Mouse (Mus musculus) intestine, postnatal 0 days (tissue): Measurements from ENCODE around the gene Kras. TPM values are rescaled to one million over a fixed set of nuclear protein-coding genes. Genes with fewer than 3 reads are reported as not detected.

Experiments used
- ATAC-seq: fragments of 200-750 bp; cut with Nextera tagmentation; 2 replicates; pipeline ENCODE4 v1.8.0; 2017; ENCODE audit warnings: mild to moderate bottlenecking, moderate TSS enrichment, moderate library complexity
- H3K27ac ChIP-seq: fragments of 300-500 bp; sonication (generic); 2 replicates; pipeline ENCODE4 v1.5.1; 2014; ENCODE audit warnings: mild to moderate bottlenecking, low read depth, low read length, moderate library complexity
- H3K27me3 ChIP-seq: fragments of 300-500 bp; sonication (generic); replicated peaks from 2 replicates; pipeline ENCODE4 v1.6.1; 2014; ENCODE audit warnings: low read length, mixed read lengths; ENCODE audit not compliant: control insufficient read depth, insufficient read depth
- H3K36me3 ChIP-seq: fragments of 300-500 bp; sonication (generic); 2 replicates; pipeline ENCODE4 v1.6.1; 2014; ENCODE audit warnings: mild to moderate bottlenecking, moderate library complexity; ENCODE audit not compliant: control insufficient read depth, insufficient read depth
- H3K4me1 ChIP-seq: fragments of 300-500 bp; sonication (generic); replicated peaks from 2 replicates; pipeline ENCODE4 v1.6.1; 2014; ENCODE audit warnings: antibody characterized with exemption, low read length, mixed read lengths; ENCODE audit not compliant: control insufficient read depth, insufficient read depth
- H3K4me2 ChIP-seq: fragments of 300-500 bp; sonication (generic); replicated peaks from 2 replicates; pipeline ENCODE4 v1.6.1; 2014; ENCODE audit warnings: low read depth, mild to moderate bottlenecking, moderate library complexity
- H3K4me3 ChIP-seq: fragments of 300-500 bp; sonication (generic); 2 replicates; pipeline ENCODE4 v1.5.1; 2014; ENCODE audit warnings: low read depth, low read length
- H3K9ac ChIP-seq: fragments of 300-500 bp; sonication (generic); 2 replicates; pipeline ENCODE4 v1.6.1; 2014; ENCODE audit warnings: mild to moderate bottlenecking, low read depth, low read length
- H3K9me3 ChIP-seq: fragments of 300-500 bp; sonication (generic); 2 replicates; pipeline ENCODE4 v1.6.1; 2016; ENCODE audit warnings: mixed run types; ENCODE audit not compliant: control insufficient read depth
- CTCF ChIP-seq: sonication (generic); IDR thresholded peaks from 2 replicates; pipeline ENCODE4 v1.5.1; 2016; ENCODE audit warnings: low read depth, mild to moderate bottlenecking, control low read depth, antibody characterized with exemption, moderate library complexity
- WGBS: fragments of 180-500 bp; shearing (Covaris S2); extraction: QIAGEN DNeasy Blood & Tissue Kit; methylation state at CpG from one replicate; pipeline ENCODE4 v1.1.7; 2014; 5-methylcytosine and 5-hydroxymethylcytosine counted together
- polyA plus RNA-seq: library from polyadenylated mRNA; unstranded; fragments of >200 nt; fragmentation: Nextera tagmentation; extraction: Ambion mirVana; gene quantifications from 2 replicates; pipeline ENCODE4 v1.2.1, GENCODE M21; 2015

Kras gene
- polyA plus RNA-seq, 1 experiment from 2014 or later, result 64.2 TPM

DNA sequence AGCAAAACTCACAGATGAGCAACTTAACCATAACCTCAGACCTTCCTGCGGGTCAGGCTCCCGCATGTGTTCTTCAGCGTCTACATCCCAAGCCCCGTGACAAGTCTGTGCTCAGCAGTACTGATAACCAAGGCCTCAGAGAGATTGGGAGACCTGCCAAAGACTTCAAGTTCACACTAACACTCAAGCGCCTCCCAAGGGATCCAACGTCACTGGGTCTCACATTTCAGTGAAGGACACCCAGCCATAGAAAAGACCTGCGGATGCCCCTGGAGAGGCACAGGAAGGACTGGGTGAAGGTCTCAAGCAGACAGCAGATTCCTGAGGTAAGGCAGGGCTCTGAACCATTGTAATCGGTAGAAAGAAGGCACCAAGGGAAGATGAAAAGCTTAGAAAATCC, 68.0 kb downstream of the Kras start:
- Histone ChIP-seq H3K36me3 (no peaks in the 10 kb centered on the region), H3K4me1 (no peaks in the 10 kb centered on the region), H3K9me3 (no peaks in the 10 kb centered on the region), H3K27me3 (no peaks in the 10 kb centered on the region), H3K4me2 (no peak overlapping the region), H3K4me3 (no peak overlapping the region), H3K9ac (no peak overlapping the region), H3K27ac (no peak overlapping the region)
- WGBS, result 64% methylated on average over 8 of the region's 8 CpGs
- ATAC-seq, result no peak
- no peak for TF ChIP-seq CTCF

DNA sequence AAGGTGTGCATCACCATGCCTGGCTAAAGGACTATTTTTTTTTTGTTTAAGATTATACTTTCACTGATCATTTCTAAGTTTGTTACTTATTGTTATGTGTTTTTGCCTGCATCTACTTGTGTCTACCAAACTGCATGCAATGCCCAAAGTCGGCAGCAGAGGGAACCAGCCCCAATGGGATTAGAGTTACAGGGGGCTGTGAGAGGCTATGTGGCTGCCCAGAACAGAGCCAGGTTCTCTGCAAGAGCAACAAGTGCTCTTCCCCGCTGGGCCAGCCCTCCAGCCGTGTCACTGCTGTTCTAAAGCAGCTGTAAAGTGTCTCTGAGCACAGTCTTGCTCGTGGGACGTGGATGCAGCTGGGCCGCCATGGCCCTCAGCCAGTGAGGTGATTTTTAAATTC, 70.4 kb downstream of the Kras start:
- Histone ChIP-seq H3K36me3 (no peaks in the 10 kb centered on the region), H3K4me1 (0 out of 2 replicates have a peak, but pooled peaks cover 4% of the 10 kb centered on the region), H3K27ac (no peak overlapping the region), H3K9ac (no peak overlapping the region), H3K9me3 (no peaks in the 10 kb centered on the region), H3K27me3 (no peaks in the 10 kb centered on the region), H3K4me3 (no peak overlapping the region), H3K4me2 (no peak overlapping the region)
- WGBS, result 48% methylated on average over 6 of the region's 6 CpGs
- TF ChIP-seq CTCF, result peak; percentile 82
- ATAC-seq, result no peak

DNA sequence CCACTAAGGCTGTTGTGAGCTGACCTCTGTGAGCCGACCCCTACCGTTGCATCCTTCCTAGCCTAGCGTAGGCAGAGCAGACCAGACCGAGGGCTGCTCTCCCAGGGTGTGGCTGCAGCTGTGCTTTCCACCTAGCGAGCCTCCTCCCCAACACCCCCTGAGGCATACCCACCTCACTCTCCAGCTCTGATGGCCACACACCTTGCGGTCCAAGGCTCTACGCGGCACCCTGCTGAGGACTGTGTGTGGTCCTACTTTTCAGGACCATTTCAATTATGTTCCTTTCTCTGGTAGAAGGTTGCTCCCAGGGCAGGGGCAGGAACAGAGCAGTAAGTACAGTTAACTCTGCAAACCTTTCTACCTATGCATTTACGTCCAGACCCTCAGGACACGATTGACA, 73.6 kb downstream of the Kras start:
- ATAC-seq, result no peak
- TF ChIP-seq CTCF, result no peak
- H3K4me1 ChIP-seq, result 0 out of 2 replicates have a peak, but pooled peaks cover 6% of the 10 kb centered on the region
- no peaks in the 10 kb centered on the region for H3K36me3 ChIP-seq
- 78% methylated on average over 10 of the region's 10 CpGs for WGBS
- no peak overlapping the region for H3K27ac ChIP-seq
- no peaks in the 10 kb centered on the region for H3K27me3 ChIP-seq
- no peak overlapping the region for H3K4me3 ChIP-seq
- H3K4me2 ChIP-seq, result no peak overlapping the region
- no peak overlapping the region for H3K9ac ChIP-seq
- no peaks in the 10 kb centered on the region for H3K9me3 ChIP-seq

DNA sequence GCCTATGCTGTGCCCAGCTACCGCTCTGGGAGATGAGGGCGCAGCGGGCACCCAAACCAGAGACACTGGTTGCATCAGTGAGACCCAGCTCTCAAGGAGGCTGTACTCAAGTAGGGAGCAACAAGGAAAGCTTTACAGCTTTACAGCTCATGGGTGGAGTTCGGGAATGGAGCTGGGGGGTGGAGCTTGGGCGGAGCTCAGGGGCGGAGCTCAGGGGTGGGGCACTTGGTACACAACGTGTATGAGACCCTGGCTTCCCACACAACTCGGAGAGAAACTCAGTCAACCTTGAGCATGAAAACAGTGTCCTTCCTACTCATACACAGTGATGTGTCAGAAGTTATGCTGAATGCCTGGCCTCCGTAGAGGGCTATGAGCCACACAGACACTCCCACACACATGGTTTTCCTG, 74.5 kb downstream of the Kras start:
- no peak for TF ChIP-seq CTCF
- H3K27me3 ChIP-seq, result no peaks in the 10 kb centered on the region
- H3K4me3 ChIP-seq, result peak overlapping the region; percentile 20; the same call in 1 of the 2 replicates
- no peaks in the 10 kb centered on the region for H3K9me3 ChIP-seq
- H3K4me1 ChIP-seq, result 0 out of 2 replicates have a peak, but pooled peaks cover 6% of the 10 kb centered on the region
- H3K4me2 ChIP-seq, result peak overlapping the region; percentile 56
- WGBS, result 26% methylated on average over 9 of the region's 9 CpGs
- H3K9ac ChIP-seq, result no peak overlapping the region
- H3K27ac ChIP-seq, result no peak overlapping the region
- H3K36me3 ChIP-seq, result no peaks in the 10 kb centered on the region
- peak; percentile 66 for ATAC-seq

DNA sequence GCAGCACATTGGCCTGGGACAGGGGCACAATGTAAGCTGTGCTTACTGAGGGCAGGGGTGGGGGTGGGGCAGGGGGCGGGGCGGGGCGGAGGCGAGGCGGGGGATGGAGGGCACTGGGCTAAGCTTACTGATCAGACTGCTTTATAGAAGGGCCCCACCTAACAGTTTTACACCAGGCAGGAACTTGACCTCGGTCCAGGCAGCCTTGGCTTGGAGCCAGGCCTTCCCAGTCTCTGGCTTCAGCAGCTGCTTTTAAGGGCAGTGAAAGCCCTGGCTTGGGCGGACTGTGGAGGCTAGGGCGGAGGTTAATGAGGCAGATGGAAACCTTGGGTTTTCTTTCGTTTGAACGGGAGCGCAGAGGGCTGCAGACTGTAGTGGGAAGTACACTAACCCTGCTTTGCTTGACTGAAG, 76.3 kb downstream of the Kras start:
- WGBS, result 1% methylated on average over 11 of the region's 11 CpGs
- peak; percentile 90 for ATAC-seq
- peak overlapping the region; percentile 49 for H3K4me2 ChIP-seq
- 0 out of 2 replicates have a peak, but pooled peaks cover 6% of the 10 kb centered on the region for H3K4me1 ChIP-seq
- no peak overlapping the region for H3K4me3 ChIP-seq
- H3K9ac ChIP-seq, result no peak overlapping the region
- no peaks in the 10 kb centered on the region for H3K9me3 ChIP-seq
- H3K36me3 ChIP-seq, result no peaks in the 10 kb centered on the region
- H3K27me3 ChIP-seq, result no peaks in the 10 kb centered on the region
- no peak for TF ChIP-seq CTCF
- no peak overlapping the region; the same call in 1 of the 2 replicates for H3K27ac ChIP-seq

DNA sequence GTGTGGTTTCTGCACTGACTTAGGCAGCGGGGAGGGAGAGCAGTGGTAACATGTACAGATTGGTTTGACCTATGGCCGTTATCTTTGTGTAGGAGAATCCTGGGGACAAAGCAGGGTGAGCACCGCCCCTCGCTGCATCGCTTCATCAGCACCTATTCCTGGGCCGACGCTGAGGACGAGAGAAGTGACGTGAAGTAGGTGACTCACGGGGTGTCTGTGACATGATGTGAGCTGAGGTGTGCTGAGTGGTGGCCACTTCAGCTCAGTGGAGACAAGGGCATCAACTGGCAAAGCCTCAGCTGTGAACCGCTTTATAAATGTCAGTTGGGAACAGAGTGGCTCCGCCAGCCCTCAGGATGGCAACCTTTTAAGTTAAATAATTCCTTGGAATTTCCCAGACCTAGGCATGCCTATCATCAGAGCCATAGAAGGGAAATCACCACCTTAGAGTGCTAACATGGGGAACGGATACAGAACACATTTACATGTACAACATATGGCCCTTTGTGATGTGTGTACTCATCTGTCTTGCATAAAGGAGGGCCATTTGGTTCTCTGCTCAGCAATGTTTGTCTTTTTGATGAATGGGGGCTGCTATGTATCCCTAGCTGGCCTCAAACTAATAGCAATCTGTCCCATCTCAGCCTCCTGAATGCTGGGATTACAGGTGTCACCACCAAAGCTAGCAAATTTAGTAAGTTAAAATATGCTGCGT, 78.0 kb downstream of the Kras start:
- 84% methylated on average over 14 of the region's 14 CpGs for WGBS
- no peak for TF ChIP-seq CTCF
- no peak for ATAC-seq
- H3K4me1 ChIP-seq, result 0 out of 2 replicates have a peak, but pooled peaks cover 6% of the 10 kb centered on the region
- H3K36me3 ChIP-seq, result no peaks in the 10 kb centered on the region
- no peak overlapping the region for H3K27ac ChIP-seq
- no peak overlapping the region for H3K4me3 ChIP-seq
- no peaks in the 10 kb centered on the region for H3K27me3 ChIP-seq
- no peak overlapping the region for H3K9ac ChIP-seq
- no peaks in the 10 kb centered on the region for H3K9me3 ChIP-seq
- H3K4me2 ChIP-seq, result no peak overlapping the region

Other genes with a start within 250 kb of the Kras start
- gene Bcat1, start 174.1 kb downstream of the Kras start, polyA plus RNA-seq, result 0.71 and 1.0 TPM in 2 replicates
- gene Lrmp, start 134.6 kb downstream of the Kras start, polyA plus RNA-seq, result 1.1 and 1.4 TPM in 2 replicates
- gene Casc1, start 39.2 kb downstream of the Kras start, polyA plus RNA-seq, result 0.08 TPM in 2 replicates
- gene Etfrf1, start 39.1 kb downstream of the Kras start, polyA plus RNA-seq, result 48.8 and 49.5 TPM in 2 replicates